Mouse (Mus musculus): Measurements from ENCODE around the gene Tm9sf2. TPM values are rescaled to one million over a fixed set of nuclear protein-coding genes. Genes with fewer than 3 reads are reported as not detected.

Gene Tm9sf2
- total RNA-seq, 2 experiments from 2014 or later: 53.7 to 59.3 TPM

Other genes with a start within 250 kb of the Tm9sf2 start
- 10 to 100 TPM; 25.3 to 27.3 TPM for gene Ubac2, start 228.4 kb upstream of the Tm9sf2 start, total RNA-seq (2021)
- gene Gpr18, start 191.3 kb upstream of the Tm9sf2 start, total RNA-seq (2021): not detected
- gene Gpr183, start 141.8 kb upstream of the Tm9sf2 start, total RNA-seq (2021): under 1 TPM; 0.23 to 0.35 TPM
- gene Timm8a2, start 72.4 kb upstream of the Tm9sf2 start, total RNA-seq (2021): not detected
- gene Clybl, start 74.7 kb downstream of the Tm9sf2 start, total RNA-seq (2021): 10 to 100 TPM; 62.1 to 68.5 TPM

Measured in gastrocnemius, postnatal 36 days (tissue).